In genomic region chr3:18764301-18765078, GRCm38 (mm10) we compare ENCODE assay signal across 8 mouse cellular contexts.
DNase-seq lines count a peak whose midpoint lies in the region; ATAC-seq lines count a peak whose summit lies in the region.

No protein-coding gene starts in this region.

- H3K4me3 ChIP-seq in midbrain, embryonic 14.5 days (replicated peaks; ENCODE audit: low read depth, low read length) = no peak overlapping the region
- no peak overlapping the region for H3K4me3 ChIP-seq in midbrain, embryonic 10.5 days
- no peak overlapping the region for H3K4me3 ChIP-seq in limb, embryonic 10.5 days
- H3K4me3 ChIP-seq in intestine, embryonic 15.5 days (replicated peaks) = no peak overlapping the region

- H3K4me2 ChIP-seq in midbrain, embryonic 14.5 days (ENCODE audit: low read length) = no peak overlapping the region
- H3K4me2 ChIP-seq in intestine, embryonic 15.5 days (replicated peaks) = no peak overlapping the region

- WGBS in midbrain, embryonic 14.5 days = 84% methylated on average over 3 of the region's 3 CpGs
- WGBS in midbrain, embryonic 10.5 days = 89% methylated on average over 3 of the region's 3 CpGs
- WGBS in limb, embryonic 10.5 days = 92% methylated on average over 3 of the region's 3 CpGs
- 84% methylated on average over 3 of the region's 3 CpGs for WGBS in intestine, embryonic 15.5 days

- no peaks in the 10 kb centered on the region for H3K9me3 ChIP-seq in midbrain, embryonic 14.5 days (ENCODE audit: control insufficient read depth, low read length)
- no peaks in the 10 kb centered on the region for H3K9me3 ChIP-seq in midbrain, embryonic 10.5 days (replicated peaks)
- no peaks in the 10 kb centered on the region for H3K9me3 ChIP-seq in limb, embryonic 10.5 days (replicated peaks)
- H3K9me3 ChIP-seq in intestine, embryonic 15.5 days = no peaks in the 10 kb centered on the region

- no peak overlapping the region for H3K9ac ChIP-seq in midbrain, embryonic 14.5 days (replicated peaks; ENCODE audit: low read length)
- no peak overlapping the region for H3K9ac ChIP-seq in intestine, embryonic 15.5 days

- DNase-seq in adrenal gland, postnatal 14 days = peak; percentile 17
- DNase-seq in adrenal gland, postnatal 4 days (ENCODE audit: low spot score in 2 of 2) = no peak
- peak; percentile 83 for DNase-seq in midbrain, embryonic 14.5 days
- DNase-seq in midbrain, embryonic 10.5 days (ENCODE audit: low spot score) = no peak
- DNase-seq in layer of hippocampus, adult 9-10 months (ENCODE audit: low spot score) = peak; percentile 53
- DNase-seq in right cerebral cortex, postnatal 25 days = peak; percentile 28
- no peak for DNase-seq in limb, embryonic 10.5 days (ENCODE audit: low spot score)

- no peaks in the 10 kb centered on the region for H3K27me3 ChIP-seq in midbrain, embryonic 14.5 days (ENCODE audit: control insufficient read depth, insufficient read depth, low read length)
- H3K27me3 ChIP-seq in midbrain, embryonic 10.5 days (ENCODE audit: low read depth, poor library complexity, severe bottlenecking) = no peaks in the 10 kb centered on the region
- no peaks in the 10 kb centered on the region for H3K27me3 ChIP-seq in limb, embryonic 10.5 days (ENCODE audit: low read depth, poor library complexity, severe bottlenecking)
- no peaks in the 10 kb centered on the region for H3K27me3 ChIP-seq in intestine, embryonic 15.5 days (replicated peaks)

- H3K36me3 ChIP-seq in midbrain, embryonic 14.5 days (ENCODE audit: control insufficient read depth, insufficient read depth, low read length) = no peaks in the 10 kb centered on the region
- H3K36me3 ChIP-seq in midbrain, embryonic 10.5 days = no peaks in the 10 kb centered on the region
- H3K36me3 ChIP-seq in limb, embryonic 10.5 days = no peaks in the 10 kb centered on the region
- no peaks in the 10 kb centered on the region for H3K36me3 ChIP-seq in intestine, embryonic 15.5 days

- H3K4me1 ChIP-seq in midbrain, embryonic 14.5 days (ENCODE audit: control insufficient read depth, insufficient read depth, low read length) = 0 out of 2 replicates have a peak, but pooled peaks cover 6% of the 10 kb centered on the region
- no peaks in the 10 kb centered on the region for H3K4me1 ChIP-seq in midbrain, embryonic 10.5 days
- no peaks in the 10 kb centered on the region for H3K4me1 ChIP-seq in limb, embryonic 10.5 days
- no peaks in the 10 kb centered on the region for H3K4me1 ChIP-seq in intestine, embryonic 15.5 days (replicated peaks)

- no peak overlapping the region for H3K27ac ChIP-seq in midbrain, embryonic 14.5 days (replicated peaks; ENCODE audit: low read depth, low read length)
- H3K27ac ChIP-seq in midbrain, embryonic 10.5 days (replicated peaks) = no peak overlapping the region
- no peak overlapping the region for H3K27ac ChIP-seq in limb, embryonic 10.5 days
- no peak overlapping the region for H3K27ac ChIP-seq in intestine, embryonic 15.5 days

- ATAC-seq in midbrain, embryonic 14.5 days (ENCODE audit: low FRiP score, low TSS enrichment) = peak; percentile 62; the same call in 1 of the 2 replicates
- ATAC-seq in intestine, embryonic 15.5 days = no peak

Comparison
In these comparisons a context has a peak if more than half of its experiments do, and no peak if none do; other contexts are left out.
1. DNase-seq: peak in adrenal gland, postnatal 14 days (single experiment), midbrain, embryonic 14.5 days (single experiment), layer of hippocampus, adult 9-10 months (single experiment) and right cerebral cortex, postnatal 25 days (single experiment); none in adrenal gland, postnatal 4 days (0 of 2), midbrain, embryonic 10.5 days (single experiment) and limb, embryonic 10.5 days (single experiment).